Mouse (Mus musculus): ENCODE data around the gene Gm21149.
"Not testable (repeated sequence)": the region's sequence is repeated elsewhere in the genome, so short reads cannot be mapped to it uniquely, and the experiment has no call there.

Gene Gm21149

GRCm38 (mm10) chr5:15476423-15476822 is at the start of gene Gm21149:
Gene Gm21149, minus strand, starts transcription at chr5:15476523.
- DNase-seq: not testable (repeated sequence)

GRCm38 (mm10) chr5:15522470-15522869 is 46.1 kb upstream of the Gm21149 start:
- DNase-seq: not testable (repeated sequence)

GRCm38 (mm10) chr5:15522028-15522427 is 45.7 kb upstream of the Gm21149 start:
- not testable (repeated sequence) for DNase-seq

GRCm38 (mm10) chr5:15520418-15520817 is 44.1 kb upstream of the Gm21149 start:
- not testable (repeated sequence) for DNase-seq

- DNase-seq: not testable (repeated sequence)
Observed at GRCm38 (mm10) chr5:15517150-15517549, 40.8 kb upstream of the Gm21149 start.

GRCm38 (mm10) chr5:15512236-15512635 is 35.9 kb upstream of the Gm21149 start:
- not testable (repeated sequence) for DNase-seq

GRCm38 (mm10) chr5:15509911-15510310 is 33.6 kb upstream of the Gm21149 start:
- DNase-seq: not testable (repeated sequence)

GRCm38 (mm10) chr5:15508460-15509451 is 32.4 kb upstream of the Gm21149 start:
- not testable (repeated sequence) for DNase-seq

GRCm38 (mm10) chr5:15507757-15508459 is 31.6 kb upstream of the Gm21149 start:
- not testable (repeated sequence) for DNase-seq

GRCm38 (mm10) chr5:15507309-15507619 is 30.9 kb upstream of the Gm21149 start:
- no peak for DNase-seq

GRCm38 (mm10) chr5:15506575-15507308 is 30.4 kb upstream of the Gm21149 start:
- DNase-seq: no peak

- peak; percentile 10 for DNase-seq
Observed at GRCm38 (mm10) chr5:15498774-15499400, 22.6 kb upstream of the Gm21149 start.

- not testable (repeated sequence) for DNase-seq
Observed at GRCm38 (mm10) chr5:15498350-15498749, 22.0 kb upstream of the Gm21149 start.

- not testable (repeated sequence) for DNase-seq
Observed at GRCm38 (mm10) chr5:15490934-15491333, 14.6 kb upstream of the Gm21149 start.

GRCm38 (mm10) chr5:15488743-15489142 is 12.4 kb upstream of the Gm21149 start:
- DNase-seq: no peak

GRCm38 (mm10) chr5:15484616-15485015 is 8.3 kb upstream of the Gm21149 start:
- DNase-seq: not testable (repeated sequence)

GRCm38 (mm10) chr5:15483576-15483975 is 7.3 kb upstream of the Gm21149 start:
- DNase-seq: not testable (repeated sequence)

GRCm38 (mm10) chr5:15482815-15483214 is 6.5 kb upstream of the Gm21149 start:
- not testable (repeated sequence) for DNase-seq

- DNase-seq: not testable (repeated sequence)
Observed at GRCm38 (mm10) chr5:15470141-15470540, 6.2 kb downstream of the Gm21149 start.

- DNase-seq: not testable (repeated sequence)
Observed at GRCm38 (mm10) chr5:15467768-15468167, 8.6 kb downstream of the Gm21149 start.

GRCm38 (mm10) chr5:15466218-15466617 is 10.1 kb downstream of the Gm21149 start:
- not testable (repeated sequence) for DNase-seq

- not testable (repeated sequence) for DNase-seq
Observed at GRCm38 (mm10) chr5:15463561-15463960, 12.8 kb downstream of the Gm21149 start.
